Comparison of ENCODE assay signal across 7 mouse cellular contexts in the genomic region with DNA sequence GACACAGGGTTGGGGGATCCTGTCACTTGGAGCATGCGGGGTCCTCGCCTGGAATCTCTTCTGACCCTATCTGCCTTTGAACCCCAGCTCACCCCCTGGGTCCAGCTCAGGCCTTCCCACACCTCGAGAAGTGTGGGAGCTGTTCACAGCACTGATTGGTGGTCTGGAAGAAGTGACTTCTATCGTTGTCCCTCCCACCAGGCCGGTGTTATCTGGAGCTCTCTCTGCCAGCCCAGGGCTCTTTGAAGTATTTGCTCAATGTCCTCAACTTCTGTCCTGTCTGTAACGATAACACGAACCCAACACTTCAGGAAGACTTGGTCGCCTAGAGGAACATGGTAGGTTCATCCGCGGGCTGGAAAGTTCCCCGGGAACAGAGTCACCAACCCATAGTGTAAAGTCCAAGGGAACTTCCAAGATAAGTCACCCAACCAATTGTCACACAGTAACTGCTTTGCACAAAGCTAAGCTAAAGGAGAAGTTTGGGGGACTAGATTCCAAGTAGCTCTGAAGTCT. TPM values are rescaled to one million over a fixed set of nuclear protein-coding genes. Genes with fewer than 3 reads are reported as not detected.
A peak's percentile ranks its signal among the peaks of the same experiment; 100 is the strongest.
DNase-seq lines count a peak whose midpoint lies in the region; ATAC-seq and TF ChIP-seq lines count a peak whose summit lies in the region.

No protein-coding gene starts in this region.

- H3K36me3 ChIP-seq in kidney, embryonic 15.5 days = no peaks in the 10 kb centered on the region
- no peaks in the 10 kb centered on the region for H3K36me3 ChIP-seq in heart, postnatal 0 days (replicated peaks; ENCODE audit: control insufficient read depth, insufficient read depth, low read length)
- H3K36me3 ChIP-seq in midbrain, embryonic 14.5 days (ENCODE audit: control insufficient read depth, insufficient read depth, low read length) = no peaks in the 10 kb centered on the region

- DNase-seq in kidney, adult 8-10 months = no peak
- DNase-seq in ZHBTc4 (ENCODE audit: low read depth, low spot score) = peak; percentile 54
- no peak for DNase-seq in heart, postnatal 0 days (ENCODE audit: low spot score)
- DNase-seq in midbrain, embryonic 14.5 days = no peak
- DNase-seq in thymus, postnatal 0 days (ENCODE audit: low spot score) = no peak
- no peak for DNase-seq in cerebellum, postnatal 4 days (ENCODE audit: low spot score in 2 of 2)

- WGBS in kidney, embryonic 15.5 days = 57% methylated on average over 11 of the region's 11 CpGs
- WGBS in heart, postnatal 0 days = 32% methylated on average over 11 of the region's 11 CpGs
- WGBS in midbrain, embryonic 14.5 days = 73% methylated on average over 11 of the region's 11 CpGs

- H3K4me1 ChIP-seq in kidney, embryonic 15.5 days = peaks cover 46% of the 10 kb centered on the region
- peaks cover 23% of the 10 kb centered on the region for H3K4me1 ChIP-seq in heart, postnatal 0 days (ENCODE audit: control insufficient read depth, insufficient read depth)
- H3K4me1 ChIP-seq in midbrain, embryonic 14.5 days (ENCODE audit: control insufficient read depth, insufficient read depth, low read length) = peaks cover 26% of the 10 kb centered on the region

- peak overlapping the region; percentile 85 for H3K4me3 ChIP-seq in kidney, embryonic 15.5 days (replicated peaks)
- peak overlapping the region; percentile 64; the same call in 1 of the 2 replicates for H3K4me3 ChIP-seq in heart, postnatal 0 days (ENCODE audit: low read depth, low read length)
- no peak overlapping the region for H3K4me3 ChIP-seq in midbrain, embryonic 14.5 days (replicated peaks; ENCODE audit: low read depth, low read length)

- no peak overlapping the region for H3K9ac ChIP-seq in kidney, embryonic 15.5 days
- no peak overlapping the region for H3K9ac ChIP-seq in heart, postnatal 0 days (replicated peaks; ENCODE audit: low read depth, low read length)
- no peak overlapping the region for H3K9ac ChIP-seq in midbrain, embryonic 14.5 days (replicated peaks; ENCODE audit: low read length)

- no peak for ATAC-seq in kidney, embryonic 15.5 days (replicated peaks; ENCODE audit: low FRiP score)
- no peak for ATAC-seq in heart, postnatal 0 days (ENCODE audit: insufficient read depth, low read depth)
- no peak for ATAC-seq in midbrain, embryonic 14.5 days (ENCODE audit: low FRiP score, low TSS enrichment)

- no peak for TF ChIP-seq CTCF in heart, postnatal 0 days (IDR thresholded peaks at IDR 0.05; ENCODE audit: low read depth)

- H3K9me3 ChIP-seq in kidney, embryonic 15.5 days (replicated peaks) = no peaks in the 10 kb centered on the region
- H3K9me3 ChIP-seq in heart, postnatal 0 days (replicated peaks; ENCODE audit: control insufficient read depth, low read length) = no peaks in the 10 kb centered on the region
- no peaks in the 10 kb centered on the region for H3K9me3 ChIP-seq in midbrain, embryonic 14.5 days (ENCODE audit: control insufficient read depth, low read length)

- H3K27ac ChIP-seq in kidney, embryonic 15.5 days = no peak overlapping the region
- peak overlapping the region; percentile 84 for H3K27ac ChIP-seq in heart, postnatal 0 days (ENCODE audit: low read depth)
- H3K27ac ChIP-seq in midbrain, embryonic 14.5 days (replicated peaks; ENCODE audit: low read depth, low read length) = no peak overlapping the region

- TF ChIP-seq EP300 in heart, postnatal 0 days (IDR thresholded peaks at IDR 0.05; ENCODE audit: low read depth) = no peak

- peak overlapping the region; percentile 84 for H3K4me2 ChIP-seq in kidney, embryonic 15.5 days
- H3K4me2 ChIP-seq in heart, postnatal 0 days (ENCODE audit: low read depth, low read length) = peak overlapping the region; percentile 84
- H3K4me2 ChIP-seq in midbrain, embryonic 14.5 days (ENCODE audit: low read length) = 0 out of 2 replicates have a peak overlapping the region, but pooled peaks have one; percentile 76

- peaks cover 4% of the 10 kb centered on the region; the same call in 1 of the 2 replicates for H3K27me3 ChIP-seq in kidney, embryonic 15.5 days
- H3K27me3 ChIP-seq in heart, postnatal 0 days (ENCODE audit: control insufficient read depth, insufficient read depth, low read length) = no peaks in the 10 kb centered on the region
- H3K27me3 ChIP-seq in midbrain, embryonic 14.5 days (ENCODE audit: control insufficient read depth, insufficient read depth, low read length) = peaks cover 18% of the 10 kb centered on the region

RNA-seq across cellular contexts. Expression of a gene that starts 4.4 kb away (rescaled TPM):
- 2.8 and 3.9 TPM in 2 replicates for polyA plus RNA-seq in kidney, embryonic 15.5 days (2015; fragmentation: Nextera tagmentation; extraction: Ambion mirVana)
- 45.2 and 46.1 TPM in 2 replicates for total RNA-seq in heart, postnatal 0 days (2014; rRNA removed; ENCODE audit: low replicate concordance)
- polyA plus RNA-seq in heart, postnatal 0 days (2015; fragmentation: Nextera tagmentation; extraction: Ambion mirVana) = 1.6 and 1.7 TPM in 2 replicates
- 6.2 and 9.0 TPM in 2 replicates for polyA plus RNA-seq in midbrain, embryonic 14.5 days (2014; fragmentation: Nextera tagmentation; extraction: Ambion mirVana)
- polyA plus RNA-seq in thymus, postnatal 0 days (2015; fragmentation: Nextera tagmentation; extraction: Ambion mirVana) = 1.9 and 2.4 TPM in 2 replicates

RNA-seq across cellular contexts. Expression of a gene that starts 26.8 kb away (rescaled TPM):
- 41.2 and 42.7 TPM in 2 replicates for polyA plus RNA-seq in kidney, embryonic 15.5 days (2015; fragmentation: Nextera tagmentation; extraction: Ambion mirVana)
- total RNA-seq in heart, postnatal 0 days (2014; rRNA removed; ENCODE audit: low replicate concordance) = 46.1 and 50.8 TPM in 2 replicates
- polyA plus RNA-seq in heart, postnatal 0 days (2015; fragmentation: Nextera tagmentation; extraction: Ambion mirVana) = 125 and 135 TPM in 2 replicates
- polyA plus RNA-seq in midbrain, embryonic 14.5 days (2014; fragmentation: Nextera tagmentation; extraction: Ambion mirVana) = 17.4 and 21.8 TPM in 2 replicates
- polyA plus RNA-seq in thymus, postnatal 0 days (2015; fragmentation: Nextera tagmentation; extraction: Ambion mirVana) = 35.0 and 40.4 TPM in 2 replicates

RNA-seq across cellular contexts. Expression of a gene that starts 29.3 kb away (rescaled TPM):
- polyA plus RNA-seq in kidney, embryonic 15.5 days (2015; fragmentation: Nextera tagmentation; extraction: Ambion mirVana) = 4.3 and 5.1 TPM in 2 replicates
- total RNA-seq in heart, postnatal 0 days (2014; rRNA removed; ENCODE audit: low replicate concordance) = 3.6 and 6.0 TPM in 2 replicates
- 0.15 and 0.32 TPM in 2 replicates for polyA plus RNA-seq in heart, postnatal 0 days (2015; fragmentation: Nextera tagmentation; extraction: Ambion mirVana)
- polyA plus RNA-seq in midbrain, embryonic 14.5 days (2014; fragmentation: Nextera tagmentation; extraction: Ambion mirVana) = 1.9 and 2.8 TPM in 2 replicates
- polyA plus RNA-seq in thymus, postnatal 0 days (2015; fragmentation: Nextera tagmentation; extraction: Ambion mirVana) = 1.8 and 2.2 TPM in 2 replicates

RNA-seq across cellular contexts. Expression of a gene that starts 41.5 kb away (rescaled TPM):
- 13.2 and 16.6 TPM in 2 replicates for polyA plus RNA-seq in kidney, embryonic 15.5 days (2015; fragmentation: Nextera tagmentation; extraction: Ambion mirVana)
- 1.1 and 3.6 TPM in 2 replicates for total RNA-seq in heart, postnatal 0 days (2014; rRNA removed; ENCODE audit: low replicate concordance)
- polyA plus RNA-seq in heart, postnatal 0 days (2015; fragmentation: Nextera tagmentation; extraction: Ambion mirVana) = 6.0 and 7.1 TPM in 2 replicates
- 25.5 and 31.2 TPM in 2 replicates for polyA plus RNA-seq in midbrain, embryonic 14.5 days (2014; fragmentation: Nextera tagmentation; extraction: Ambion mirVana)
- 4.8 and 5.4 TPM in 2 replicates for polyA plus RNA-seq in thymus, postnatal 0 days (2015; fragmentation: Nextera tagmentation; extraction: Ambion mirVana)

RNA-seq across cellular contexts. Expression of a gene that starts 44.4 kb away (rescaled TPM):
- polyA plus RNA-seq in kidney, embryonic 15.5 days (2015; fragmentation: Nextera tagmentation; extraction: Ambion mirVana) = 475 and 488 TPM in 2 replicates
- 486 and 592 TPM in 2 replicates for total RNA-seq in heart, postnatal 0 days (2014; rRNA removed; ENCODE audit: low replicate concordance)
- polyA plus RNA-seq in heart, postnatal 0 days (2015; fragmentation: Nextera tagmentation; extraction: Ambion mirVana) = 495 and 503 TPM in 2 replicates
- polyA plus RNA-seq in midbrain, embryonic 14.5 days (2014; fragmentation: Nextera tagmentation; extraction: Ambion mirVana) = 456 and 503 TPM in 2 replicates
- 711 and 747 TPM in 2 replicates for polyA plus RNA-seq in thymus, postnatal 0 days (2015; fragmentation: Nextera tagmentation; extraction: Ambion mirVana)
